Comparison of ENCODE assay signal across 28 mouse cellular contexts in genomic region chr9:42063391-42063790, GRCm38 (mm10).
"Had no signal": no experiment of that assay in that cellular context is flagged by ENCODE, and none has a peak within 500 bp of the region (broad histone marks: within the 10 kb centered on the region; RNA-seq: fewer than 3 reads in every experiment).

No protein-coding gene starts in this region.

- H3K9me3 ChIP-seq: heart, embryonic 13.5 days; heart, embryonic 15.5 days; hindbrain, embryonic 10.5 days; hindbrain, embryonic 12.5 days; intestine, embryonic 15.5 days; kidney, embryonic 15.5 days; limb, embryonic 12.5 days; liver, embryonic 12.5 days had no signal

- H3K27ac ChIP-seq: gastrocnemius, adult 2 months; heart, embryonic 13.5 days; heart, embryonic 15.5 days; hindbrain, embryonic 10.5 days; hindbrain, embryonic 12.5 days; hindbrain, embryonic 14.5 days; intestine, embryonic 15.5 days; kidney, embryonic 15.5 days; kidney, postnatal 0 days; limb, embryonic 12.5 days; liver, embryonic 12.5 days; liver, embryonic 14.5 days had no signal

- ATAC-seq: hindbrain, embryonic 16.5 days; inflammation-experienced regulatory T-cells, adult 6 months; intestine, embryonic 15.5 days; intestine, postnatal 0 days; liver, embryonic 12.5 days had no signal

- H3K4me3 ChIP-seq: gastrocnemius, adult 2 months; heart, embryonic 13.5 days; heart, embryonic 15.5 days; hindbrain, embryonic 10.5 days; hindbrain, embryonic 12.5 days; intestine, embryonic 15.5 days; kidney, embryonic 15.5 days; limb, embryonic 12.5 days; liver, embryonic 12.5 days had no signal

- DNase-seq: gastrocnemius, adult 2 months; gastrocnemius, postnatal 10 days; gastrocnemius, postnatal 25 days; heart, adult 18-20 months; heart, postnatal 14 days; heart, postnatal 4 days; kidney, adult 2 months; kidney, adult 9 months; kidney, postnatal 14 days; kidney, postnatal 4 days; layer of hippocampus, adult 9-11 months; layer of hippocampus, postnatal 36 days; left cerebral cortex, postnatal 4 days had no signal

- H3K4me2 ChIP-seq: heart, embryonic 11.5 days; heart, embryonic 13.5 days; heart, embryonic 15.5 days; hindbrain, embryonic 12.5 days; hindbrain, embryonic 14.5 days; intestine, embryonic 15.5 days; kidney, embryonic 15.5 days; limb, embryonic 12.5 days; liver, embryonic 12.5 days had no signal

- H3K36me3 ChIP-seq: heart, embryonic 13.5 days; heart, embryonic 15.5 days; intestine, embryonic 15.5 days; kidney, embryonic 15.5 days; limb, embryonic 12.5 days; liver, embryonic 12.5 days had no signal

- H3K4me1 ChIP-seq: heart, embryonic 13.5 days; heart, embryonic 15.5 days; hindbrain, embryonic 12.5 days; intestine, embryonic 15.5 days; kidney, embryonic 15.5 days; liver, embryonic 12.5 days had no signal

- H3K27me3 ChIP-seq: heart, embryonic 13.5 days; heart, embryonic 15.5 days; intestine, embryonic 15.5 days; kidney, embryonic 15.5 days; liver, embryonic 12.5 days had no signal

- H3K9ac ChIP-seq: heart, embryonic 13.5 days; heart, embryonic 15.5 days; hindbrain, embryonic 12.5 days; hindbrain, embryonic 14.5 days; intestine, embryonic 15.5 days; kidney, embryonic 15.5 days; limb, embryonic 12.5 days; liver, embryonic 12.5 days; liver, embryonic 14.5 days had no signal
